Mouse (Mus musculus) heart, embryonic 16.5 days (tissue): ENCODE data around the gene Mrgprh. TPM values are rescaled to one million over a fixed set of nuclear protein-coding genes. Genes with fewer than 3 reads are reported as not detected.
"Not testable (repeated sequence)": the region's sequence is repeated elsewhere in the genome, so short reads cannot be mapped to it uniquely, and the experiment has no call there.

Source experiments
- ATAC-seq: fragments of 200-750 bp; cut with Nextera tagmentation; replicated peaks from 2 replicates; pipeline ENCODE4 v1.8.0; 2017; ENCODE audit warnings: moderate number of reproducible peaks; ENCODE audit not compliant: insufficient read depth, low FRiP score; ENCODE audit errors: extremely low read depth
- H3K27ac ChIP-seq: fragments of 300-500 bp; sonication (generic); 2 replicates; pipeline ENCODE4 v1.5.1; 2014; ENCODE audit warnings: mild to moderate bottlenecking, low read length, control low read depth, moderate library complexity
- H3K27me3 ChIP-seq: fragments of 300-500 bp; sonication (generic); 2 replicates; pipeline ENCODE4 v1.6.1; 2014; ENCODE audit warnings: low read length, mixed read lengths; ENCODE audit not compliant: control insufficient read depth, insufficient read depth
- H3K36me3 ChIP-seq: fragments of 300-500 bp; sonication (generic); 2 replicates; pipeline ENCODE4 v1.6.1; 2014; ENCODE audit not compliant: control insufficient read depth, insufficient read depth
- H3K4me1 ChIP-seq: fragments of 300-500 bp; sonication (generic); 2 replicates; pipeline ENCODE4 v1.6.1; 2014; ENCODE audit warnings: low read length, mixed read lengths; ENCODE audit not compliant: control insufficient read depth, insufficient read depth
- H3K4me2 ChIP-seq: fragments of 300-500 bp; sonication (generic); 2 replicates; pipeline ENCODE4 v1.6.1; 2014; ENCODE audit warnings: low read depth, mild to moderate bottlenecking, control low read depth, low read length
- H3K4me3 ChIP-seq: fragments of 300-500 bp; sonication (generic); 2 replicates; pipeline ENCODE4 v1.5.1; 2014; ENCODE audit warnings: mild to moderate bottlenecking, control low read depth, low read length
- H3K9ac ChIP-seq: fragments of 300-500 bp; sonication (generic); 2 replicates; pipeline ENCODE4 v1.6.1; 2014; ENCODE audit warnings: low read length, control low read depth
- H3K9me3 ChIP-seq: fragments of 300-500 bp; sonication (generic); replicated peaks from 2 replicates; pipeline ENCODE4 v1.6.1; 2016; ENCODE audit warnings: low read length; ENCODE audit not compliant: control insufficient read depth
- WGBS: fragments of 180-500 bp; shearing (Covaris S2); extraction: QIAGEN DNeasy Blood & Tissue Kit; methylation state at CpG from one replicate; pipeline ENCODE4 v1.1.7; 2014; 5-methylcytosine and 5-hydroxymethylcytosine counted together
- polyA plus RNA-seq: library from polyadenylated mRNA; unstranded; fragments of >200 nt; fragmentation: Nextera tagmentation; extraction: Ambion mirVana; gene quantifications from 2 replicates; pipeline ENCODE4 v1.2.1, GENCODE M21; 2015

Gene Mrgprh
- polyA plus RNA-seq, 1 experiment from 2014 or later = not detected

DNA sequence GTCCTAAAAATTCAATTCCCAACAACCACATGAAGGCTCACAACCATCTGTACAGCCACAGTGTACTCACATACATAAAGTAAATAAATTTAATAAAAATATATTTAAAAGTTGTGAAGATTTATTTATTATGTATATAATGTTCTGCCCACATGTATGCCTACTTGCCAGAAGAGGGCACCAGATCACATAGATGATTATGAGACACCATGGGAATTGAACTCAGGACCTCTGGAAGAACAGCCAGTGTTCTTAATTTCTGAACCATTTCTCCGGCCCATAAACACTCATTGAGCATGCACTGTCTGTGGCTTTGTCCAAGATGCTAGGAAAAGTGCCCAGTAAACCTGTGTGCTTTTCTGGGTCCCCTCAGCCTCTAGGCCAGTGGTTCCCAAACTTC, 5.4 kb downstream of the Mrgprh start:
- H3K4me2 ChIP-seq = no peak overlapping the region
- H3K9ac ChIP-seq = no peak overlapping the region
- 72% methylated on average over 1 of the region's 1 CpGs for WGBS
- no peak overlapping the region for H3K4me3 ChIP-seq
- H3K27me3 ChIP-seq = no peaks in the 10 kb centered on the region
- no peaks in the 10 kb centered on the region for H3K9me3 ChIP-seq
- H3K4me1 ChIP-seq = peaks cover 5% of the 10 kb centered on the region; the same call in 1 of the 2 replicates
- no peak for ATAC-seq
- no peak overlapping the region for H3K27ac ChIP-seq
- H3K36me3 ChIP-seq = no peaks in the 10 kb centered on the region

GRCm38 (mm10) chr17:12886620-12887019, 10.8 kb downstream of the Mrgprh start:
- Histone ChIP-seq H3K27me3 (no peaks in the 10 kb centered on the region), H3K4me1 (peaks cover 17% of the 10 kb centered on the region), H3K4me2 (no peak overlapping the region), H3K36me3 (no peaks in the 10 kb centered on the region), H3K9me3 (no peaks in the 10 kb centered on the region), H3K4me3 (no peak overlapping the region), H3K9ac (no peak overlapping the region), H3K27ac (peak overlapping the region; percentile 68)
- WGBS = 43% methylated on average over 6 of the region's 6 CpGs
- no peak for ATAC-seq

DNA sequence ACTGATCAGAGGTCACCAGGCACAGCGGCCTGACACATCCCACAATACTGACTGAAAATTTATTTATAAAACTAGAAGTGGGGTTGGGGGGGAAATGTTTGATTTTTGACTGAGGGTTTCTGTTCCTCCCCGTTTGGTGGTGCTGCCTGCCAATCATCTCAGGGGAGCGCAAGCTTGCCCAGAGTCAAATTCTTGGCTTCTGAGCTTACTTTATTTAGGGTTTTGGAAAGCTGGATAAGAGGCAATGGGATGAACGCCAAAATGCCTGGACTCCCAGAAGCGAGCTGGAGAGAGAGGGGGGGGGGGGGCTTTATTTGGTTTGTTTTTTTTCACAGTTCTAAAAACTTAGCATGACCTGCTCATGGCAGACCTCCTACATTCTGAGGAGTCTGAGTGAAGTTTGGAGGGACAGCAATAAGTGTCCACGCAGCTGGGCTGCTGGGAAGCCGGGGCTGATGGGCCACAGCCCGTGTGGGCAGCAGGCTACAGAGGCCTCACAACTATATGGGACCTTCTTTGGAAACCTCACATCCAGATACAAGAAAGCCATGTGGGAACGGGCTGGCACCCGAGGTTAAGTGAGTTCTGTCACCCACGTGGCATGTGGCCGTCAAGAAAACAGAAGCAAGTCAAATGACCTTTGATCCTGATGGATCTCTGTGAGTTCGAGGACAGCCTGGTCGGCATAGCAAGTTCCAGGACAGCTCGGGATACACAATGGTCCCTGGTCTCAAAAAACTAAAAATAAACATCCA, 11.4 kb downstream of the Mrgprh start:
- H3K4me2 ChIP-seq = no peak overlapping the region
- no peaks in the 10 kb centered on the region for H3K27me3 ChIP-seq
- no peaks in the 10 kb centered on the region for H3K9me3 ChIP-seq
- H3K9ac ChIP-seq = no peak overlapping the region
- H3K36me3 ChIP-seq = no peaks in the 10 kb centered on the region
- 49% methylated on average over 15 of the region's 15 CpGs for WGBS
- peak overlapping the region; percentile 68 for H3K27ac ChIP-seq
- peaks cover 17% of the 10 kb centered on the region for H3K4me1 ChIP-seq
- peak; percentile 40; the same call in 1 of the 2 replicates for ATAC-seq
- H3K4me3 ChIP-seq = no peak overlapping the region

DNA sequence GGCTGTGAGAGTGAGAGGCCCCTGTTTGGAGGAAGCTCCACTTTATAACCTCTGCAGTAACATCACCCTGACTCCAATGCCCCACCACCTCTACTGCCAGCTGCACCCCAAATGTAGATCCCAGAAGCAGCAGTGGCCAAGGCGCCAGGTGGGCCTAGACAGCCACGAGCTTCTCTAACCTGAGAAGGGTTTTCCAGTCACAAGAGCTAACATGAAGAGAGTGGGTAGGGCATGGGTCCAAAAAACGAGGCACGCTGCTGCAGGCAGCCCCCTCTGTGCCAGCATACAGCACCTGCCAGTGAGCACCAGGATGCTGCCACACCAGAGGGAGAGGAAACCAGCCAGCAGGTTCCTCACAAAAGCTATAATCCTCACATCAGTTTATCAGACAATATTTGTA, 15.2 kb downstream of the Mrgprh start:
- H3K4me2 ChIP-seq = no peak overlapping the region
- no peaks in the 10 kb centered on the region for H3K9me3 ChIP-seq
- peaks cover 17% of the 10 kb centered on the region for H3K4me1 ChIP-seq
- H3K4me3 ChIP-seq = no peak overlapping the region
- WGBS = 82% methylated on average over 4 of the region's 4 CpGs
- H3K36me3 ChIP-seq = no peaks in the 10 kb centered on the region
- no peak overlapping the region for H3K27ac ChIP-seq
- no peak overlapping the region for H3K9ac ChIP-seq
- H3K27me3 ChIP-seq = no peaks in the 10 kb centered on the region
- ATAC-seq = no peak

DNA sequence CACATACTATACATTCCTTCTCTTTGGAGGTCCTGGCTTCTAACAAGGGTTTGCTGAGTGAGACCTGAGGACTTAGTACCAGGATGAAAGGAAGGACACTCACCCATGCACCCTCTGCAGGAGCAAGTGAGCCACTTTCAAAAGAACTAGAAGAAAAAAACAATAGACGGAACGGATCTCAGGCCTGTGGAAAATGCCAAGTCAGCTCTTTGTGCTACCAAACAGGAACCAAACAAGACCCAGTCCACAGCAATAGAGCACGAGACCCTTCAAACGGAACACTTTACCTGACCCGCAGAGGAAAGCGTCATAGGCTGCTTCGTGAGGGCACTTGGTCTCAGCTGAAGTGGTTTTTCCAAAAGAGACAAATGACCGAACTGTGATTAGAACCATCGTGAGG, 16.2 kb downstream of the Mrgprh start:
- Histone ChIP-seq H3K4me2 (no peak overlapping the region), H3K27me3 (no peaks in the 10 kb centered on the region), H3K36me3 (0 out of 2 replicates have a peak, but pooled peaks cover 2% of the 10 kb centered on the region), H3K27ac (no peak overlapping the region), H3K9ac (no peak overlapping the region), H3K4me1 (peaks cover 8% of the 10 kb centered on the region), H3K9me3 (no peaks in the 10 kb centered on the region), H3K4me3 (no peak overlapping the region)
- 73% methylated on average over 9 of the region's 9 CpGs for WGBS
- no peak for ATAC-seq

GRCm38 (mm10) chr17:12897674-12898073, 21.8 kb downstream of the Mrgprh start:
- H3K36me3 ChIP-seq = peaks cover 16% of the 10 kb centered on the region
- no peak overlapping the region for H3K27ac ChIP-seq
- no peak overlapping the region for H3K4me3 ChIP-seq
- H3K4me1 ChIP-seq = no peaks in the 10 kb centered on the region
- no peaks in the 10 kb centered on the region for H3K27me3 ChIP-seq
- no peaks in the 10 kb centered on the region for H3K9me3 ChIP-seq
- H3K4me2 ChIP-seq = no peak overlapping the region
- 91% methylated on average over 5 of the region's 5 CpGs for WGBS
- ATAC-seq = no peak
- H3K9ac ChIP-seq = no peak overlapping the region

DNA sequence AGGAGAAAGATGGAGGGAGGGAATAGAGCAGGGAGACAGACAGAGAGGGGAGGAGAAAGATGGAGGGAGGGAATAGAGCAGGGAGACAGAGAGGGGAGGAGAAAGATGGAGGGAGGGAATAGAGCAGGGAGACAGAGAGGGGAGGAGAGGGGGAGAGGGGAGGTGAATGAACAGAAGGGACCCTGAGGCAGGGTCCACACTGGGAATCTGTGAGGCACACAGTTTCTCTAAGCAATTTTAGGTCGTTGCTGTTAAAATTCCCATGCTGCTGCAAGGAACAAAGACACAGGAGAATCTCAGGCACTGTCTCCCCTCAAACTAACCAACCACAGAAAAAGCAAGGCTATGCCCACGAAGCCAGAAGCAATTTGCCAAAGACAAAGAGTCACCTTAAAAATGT, 22.8 kb downstream of the Mrgprh start:
- not testable (repeated sequence) for H3K27ac ChIP-seq, H3K4me3 ChIP-seq
- peaks cover 19% of the 10 kb centered on the region for H3K36me3 ChIP-seq

GRCm38 (mm10) chr17:12902291-12902690, 26.5 kb downstream of the Mrgprh start:
- 93% methylated on average over 6 of the region's 6 CpGs for WGBS
- H3K4me1 ChIP-seq = no peaks in the 10 kb centered on the region
- no peak overlapping the region for H3K27ac ChIP-seq
- no peaks in the 10 kb centered on the region for H3K27me3 ChIP-seq
- no peak for ATAC-seq
- H3K9ac ChIP-seq = no peak overlapping the region
- no peak overlapping the region for H3K4me2 ChIP-seq
- peaks cover 21% of the 10 kb centered on the region for H3K36me3 ChIP-seq
- no peak overlapping the region for H3K4me3 ChIP-seq
- no peaks in the 10 kb centered on the region for H3K9me3 ChIP-seq

More for the DNA sequence above, 22.8 kb downstream of the Mrgprh start:
- not testable (repeated sequence) for H3K9me3 ChIP-seq, ATAC-seq, H3K9ac ChIP-seq, H3K4me2 ChIP-seq, H3K27me3 ChIP-seq, H3K4me1 ChIP-seq
- 42% methylated on average over 2 of the region's 2 CpGs for WGBS

DNA sequence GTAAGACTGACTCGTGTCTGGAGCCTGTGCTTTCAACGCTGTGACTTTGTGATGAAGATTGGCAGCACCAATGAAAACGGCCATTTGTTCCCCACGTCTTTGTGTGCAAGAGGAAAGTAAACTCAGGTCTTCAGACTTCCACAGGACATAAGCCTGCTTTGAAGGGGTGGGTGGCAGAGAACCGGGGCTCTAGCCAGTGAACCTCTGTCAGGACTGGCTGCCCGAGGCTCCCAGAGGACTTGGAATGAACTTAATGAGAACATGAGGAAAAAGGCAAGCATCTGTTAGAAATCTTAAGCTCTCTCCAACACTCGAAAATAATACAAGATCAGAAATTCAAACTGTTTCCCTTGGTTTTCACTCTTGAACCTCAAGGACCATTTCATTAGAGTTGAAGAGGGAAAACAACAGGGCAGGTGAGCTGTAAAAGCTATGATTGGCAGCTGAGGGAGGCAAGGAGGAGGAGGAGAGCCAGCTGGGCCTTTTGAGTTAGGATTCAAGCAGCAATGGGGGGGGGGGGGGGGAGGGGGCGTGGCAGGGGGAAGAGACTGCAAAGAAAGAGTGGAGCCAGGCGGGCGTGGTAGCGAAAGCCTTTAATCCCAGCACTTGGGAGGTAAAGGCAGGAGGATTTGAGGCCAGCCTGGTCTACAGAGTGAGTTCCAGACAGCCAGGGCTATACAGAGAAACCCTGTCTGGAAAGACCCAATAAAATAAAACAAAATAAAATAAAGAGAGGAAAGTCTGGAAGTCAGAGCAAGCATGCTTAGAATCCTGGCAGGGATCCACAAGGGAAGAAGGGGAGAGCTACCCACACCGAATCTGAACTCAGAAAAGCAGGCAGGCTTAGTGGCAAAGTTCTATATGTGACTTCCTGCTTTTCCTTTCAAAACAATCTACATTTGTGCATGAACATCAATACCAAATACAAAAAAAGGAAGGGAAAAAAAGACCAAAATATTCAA, 27.8 kb downstream of the Mrgprh start:
- Histone ChIP-seq H3K27me3 (no peaks in the 10 kb centered on the region), H3K9ac (no peak overlapping the region), H3K4me2 (no peak overlapping the region), H3K27ac (no peak overlapping the region), H3K4me1 (no peaks in the 10 kb centered on the region), H3K4me3 (no peak overlapping the region), H3K36me3 (peaks cover 21% of the 10 kb centered on the region), H3K9me3 (no peaks in the 10 kb centered on the region)
- ATAC-seq = no peak
- 66% methylated on average over 11 of the region's 12 CpGs for WGBS
